Mouse (Mus musculus): Measurements from ENCODE around the gene Apoa4. TPM values are rescaled to one million over a fixed set of nuclear protein-coding genes. Genes with fewer than 3 reads are reported as not detected.

The Apoa4 gene
- polyA plus RNA-seq, 1 experiment from 2014 or later = not detected

DNA sequence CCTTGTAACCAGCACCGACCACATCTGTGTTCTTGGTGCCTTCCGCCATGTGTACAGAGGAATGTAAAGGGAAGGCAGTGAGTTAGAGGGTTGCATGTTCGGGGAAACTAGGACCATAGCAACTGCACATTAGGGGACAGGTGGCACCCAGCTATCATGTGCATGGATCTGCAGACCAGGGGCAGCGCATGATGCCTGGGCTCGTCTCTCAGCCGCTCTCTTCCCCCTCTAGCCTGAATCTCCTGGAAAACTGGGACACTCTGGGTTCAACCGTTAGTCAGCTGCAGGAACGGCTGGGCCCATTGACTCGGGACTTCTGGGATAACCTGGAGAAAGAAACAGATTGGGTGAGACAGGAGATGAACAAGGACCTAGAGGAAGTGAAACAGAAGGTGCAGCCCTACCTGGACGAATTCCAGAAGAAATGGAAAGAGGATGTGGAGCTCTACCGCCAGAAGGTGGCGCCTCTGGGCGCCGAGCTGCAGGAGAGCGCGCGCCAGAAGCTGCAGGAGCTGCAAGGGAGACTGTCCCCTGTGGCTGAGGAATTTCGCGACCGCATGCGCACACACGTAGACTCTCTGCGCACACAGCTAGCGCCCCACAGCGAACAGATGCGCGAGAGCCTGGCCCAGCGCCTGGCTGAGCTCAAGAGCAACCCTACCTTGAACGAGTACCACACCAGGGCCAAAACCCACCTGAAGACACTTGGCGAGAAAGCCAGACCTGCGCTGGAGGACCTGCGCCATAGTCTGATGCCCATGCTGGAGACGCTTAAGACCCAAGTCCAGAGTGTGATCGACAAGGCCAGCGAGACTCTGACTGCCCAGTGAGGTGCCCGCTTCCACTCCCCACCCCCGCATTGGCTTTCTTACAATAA is 10.7 kb upstream of the Apoa4 start:
- H3K4me3 ChIP-seq = peak overlapping the region; percentile 41
- no peak overlapping the region for H3K27ac ChIP-seq
- ATAC-seq (ENCODE audit: insufficient number of reproducible peaks, insufficient read depth, low FRiP score, low TSS enrichment) = peak; percentile 88
- peak overlapping the region; percentile 55 for H3K9ac ChIP-seq
- no peaks in the 10 kb centered on the region for H3K36me3 ChIP-seq
- peaks cover 7% of the 10 kb centered on the region; the same call in 1 of the 2 replicates for H3K4me1 ChIP-seq
- peak overlapping the region; percentile 72 for H3K4me2 ChIP-seq (replicated peaks)
- H3K9me3 ChIP-seq = no peaks in the 10 kb centered on the region
- WGBS = 14% methylated on average over 37 of the region's 37 CpGs
- no peaks in the 10 kb centered on the region for H3K27me3 ChIP-seq

DNA sequence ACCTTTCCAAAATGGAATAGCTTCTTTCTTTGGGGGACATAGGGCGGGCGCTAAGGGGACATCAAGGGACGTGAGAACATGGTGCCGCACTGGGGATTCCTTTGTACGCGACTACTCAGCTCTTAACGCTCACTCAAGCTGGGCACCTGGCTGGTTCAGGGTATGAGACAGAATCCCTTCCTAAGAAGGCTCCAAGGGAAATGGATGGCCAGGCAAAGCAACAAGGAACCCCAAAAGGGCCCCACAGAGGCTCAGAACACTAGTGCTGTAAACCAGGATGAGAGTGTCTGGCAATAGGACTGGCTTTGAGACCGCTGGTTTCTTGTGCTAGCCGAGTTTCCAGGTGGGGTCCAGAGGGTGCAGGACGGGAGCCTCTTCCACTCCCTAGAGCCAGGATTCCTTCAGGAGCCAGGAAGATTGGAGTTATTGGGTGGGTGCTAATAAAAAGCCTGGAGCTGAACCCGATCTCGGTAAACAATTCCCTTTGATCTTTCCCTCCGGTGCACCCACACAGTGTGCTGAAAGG is 10.0 kb upstream of the Apoa4 start:
- 21% methylated on average over 13 of the region's 13 CpGs for WGBS
- H3K27me3 ChIP-seq = no peaks in the 10 kb centered on the region
- H3K4me1 ChIP-seq = peaks cover 7% of the 10 kb centered on the region; the same call in 1 of the 2 replicates
- ATAC-seq (ENCODE audit: insufficient number of reproducible peaks, insufficient read depth, low FRiP score, low TSS enrichment) = no peak
- peak overlapping the region; percentile 72 for H3K4me2 ChIP-seq (replicated peaks)
- H3K27ac ChIP-seq = no peak overlapping the region
- no peaks in the 10 kb centered on the region for H3K9me3 ChIP-seq
- H3K9ac ChIP-seq = peak overlapping the region; percentile 55
- no peaks in the 10 kb centered on the region for H3K36me3 ChIP-seq
- peak overlapping the region; percentile 41 for H3K4me3 ChIP-seq

DNA sequence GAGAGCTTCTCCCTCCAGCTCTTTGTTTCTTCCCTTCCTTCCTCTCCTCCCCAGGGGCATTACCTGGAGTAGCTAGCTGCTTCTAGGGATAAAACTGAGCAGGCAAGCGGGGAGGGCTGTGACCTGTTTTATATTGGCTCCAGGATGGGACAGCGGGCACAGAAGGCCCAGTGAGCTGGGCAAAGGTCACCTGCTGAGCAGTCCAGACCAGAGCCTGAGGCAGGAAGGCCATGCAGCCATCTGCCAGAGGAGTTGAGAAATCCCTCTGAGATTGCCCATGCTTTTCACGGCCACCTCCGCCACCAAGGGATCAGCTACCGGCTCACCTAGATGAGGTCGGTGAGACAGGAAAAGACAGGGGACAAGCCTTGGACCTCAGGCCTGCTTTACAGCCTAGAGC is 5.3 kb upstream of the Apoa4 start:
- Histone ChIP-seq H3K9ac (no peak overlapping the region), H3K27ac (no peak overlapping the region), H3K9me3 (no peaks in the 10 kb centered on the region), H3K4me2 (replicated peaks) (no peak overlapping the region), H3K36me3 (no peaks in the 10 kb centered on the region), H3K27me3 (no peaks in the 10 kb centered on the region), H3K4me3 (no peak overlapping the region), H3K4me1 (peaks cover 7% of the 10 kb centered on the region; the same call in 1 of the 2 replicates)
- no peak for ATAC-seq (ENCODE audit: insufficient number of reproducible peaks, insufficient read depth, low FRiP score, low TSS enrichment)
- WGBS = 81% methylated on average over 6 of the region's 6 CpGs

DNA sequence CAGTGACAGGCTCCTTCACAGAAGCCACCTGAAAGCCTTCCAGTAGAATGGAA is 5.1 kb upstream of the Apoa4 start, which contains the start of gene Apoc3:
TSS of gene Apoc3 (minus strand) at position 41 of the 53 bp plus-strand sequence.
- ATAC-seq (ENCODE audit: insufficient number of reproducible peaks, insufficient read depth, low FRiP score, low TSS enrichment) = no peak
- Histone ChIP-seq H3K4me1 (peaks cover 5% of the 10 kb centered on the region; the same call in 1 of the 2 replicates), H3K4me3 (no peak within 1 kb of the TSS), H3K9ac (no peak within 1 kb of the TSS), H3K36me3 (no peaks in the 10 kb centered on the region), H3K9me3 (no peaks in the 10 kb centered on the region), H3K27ac (no peak within 1 kb of the TSS), H3K27me3 (no peaks in the 10 kb centered on the region), H3K4me2 (replicated peaks) (no peak within 1 kb of the TSS)

- no peak overlapping the region for H3K9ac ChIP-seq
- H3K27me3 ChIP-seq = no peaks in the 10 kb centered on the region
- no peak for ATAC-seq (ENCODE audit: insufficient number of reproducible peaks, insufficient read depth, low FRiP score, low TSS enrichment)
- peaks cover 3% of the 10 kb centered on the region; the same call in 1 of the 2 replicates for H3K4me1 ChIP-seq
- H3K4me2 ChIP-seq (replicated peaks) = no peak overlapping the region
- no peak overlapping the region for H3K27ac ChIP-seq
- H3K36me3 ChIP-seq = no peaks in the 10 kb centered on the region
- WGBS = 47% methylated on average over 4 of the region's 4 CpGs
- H3K9me3 ChIP-seq = no peaks in the 10 kb centered on the region
- H3K4me3 ChIP-seq = no peak overlapping the region
Observed at GRCm38 (mm10) chr9:46235649-46236048, 4.8 kb upstream of the Apoa4 start.

- WGBS = 85% methylated on average over 7 of the region's 7 CpGs
Observed at GRCm38 (mm10) chr9:46238850-46239249, 1.6 kb upstream of the Apoa4 start.

GRCm38 (mm10) chr9:46241818-46242217 is 1.3 kb downstream of the Apoa4 start:
- Histone ChIP-seq H3K4me3 (no peak overlapping the region), H3K36me3 (no peaks in the 10 kb centered on the region), H3K9ac (no peak overlapping the region), H3K4me1 (no peaks in the 10 kb centered on the region), H3K9me3 (no peaks in the 10 kb centered on the region), H3K27ac (no peak overlapping the region), H3K4me2 (replicated peaks) (no peak overlapping the region), H3K27me3 (no peaks in the 10 kb centered on the region)
- no peak for ATAC-seq (ENCODE audit: insufficient number of reproducible peaks, insufficient read depth, low FRiP score, low TSS enrichment)
- WGBS = 78% methylated on average over 2 of the region's 2 CpGs

More at GRCm38 (mm10) chr9:46238850-46239249, 1.6 kb upstream of the Apoa4 start:
- no peak overlapping the region for H3K4me3 ChIP-seq
- no peaks in the 10 kb centered on the region for H3K27me3 ChIP-seq
- H3K4me2 ChIP-seq (replicated peaks) = no peak overlapping the region
- H3K9me3 ChIP-seq = no peaks in the 10 kb centered on the region
- H3K4me1 ChIP-seq = no peaks in the 10 kb centered on the region
- no peak for ATAC-seq (ENCODE audit: insufficient number of reproducible peaks, insufficient read depth, low FRiP score, low TSS enrichment)
- H3K36me3 ChIP-seq = no peaks in the 10 kb centered on the region
- no peak overlapping the region for H3K27ac ChIP-seq
- H3K9ac ChIP-seq = no peak overlapping the region

DNA sequence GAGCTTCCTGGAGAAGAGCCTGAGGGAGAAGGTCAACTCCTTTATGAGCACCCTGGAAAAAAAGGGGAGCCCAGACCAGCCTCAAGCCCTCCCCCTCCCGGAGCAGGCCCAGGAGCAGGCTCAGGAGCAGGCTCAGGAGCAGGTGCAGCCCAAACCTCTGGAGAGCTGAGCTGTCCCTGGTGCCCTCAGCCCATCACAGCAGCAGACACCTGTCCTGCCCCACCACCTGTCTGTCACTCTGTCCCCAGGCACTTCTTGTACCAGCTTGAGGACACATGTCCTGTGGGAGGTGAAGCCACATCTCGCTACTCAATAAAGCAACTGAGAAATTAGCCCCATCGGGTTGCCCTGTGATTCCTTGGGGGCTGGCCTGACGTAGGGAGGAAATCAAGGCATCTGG is 2.6 kb downstream of the Apoa4 start:
- Histone ChIP-seq H3K27ac (no peak overlapping the region), H3K27me3 (no peaks in the 10 kb centered on the region), H3K4me2 (replicated peaks) (no peak overlapping the region), H3K9ac (no peak overlapping the region), H3K4me1 (no peaks in the 10 kb centered on the region), H3K4me3 (no peak overlapping the region), H3K36me3 (no peaks in the 10 kb centered on the region), H3K9me3 (no peaks in the 10 kb centered on the region)
- 55% methylated on average over 4 of the region's 4 CpGs for WGBS
- no peak for ATAC-seq (ENCODE audit: insufficient number of reproducible peaks, insufficient read depth, low FRiP score, low TSS enrichment)

GRCm38 (mm10) chr9:46243584-46243983 is 3.1 kb downstream of the Apoa4 start:
- Histone ChIP-seq H3K9me3 (no peaks in the 10 kb centered on the region), H3K4me2 (replicated peaks) (no peak overlapping the region), H3K4me3 (no peak overlapping the region), H3K36me3 (no peaks in the 10 kb centered on the region), H3K27ac (no peak overlapping the region), H3K9ac (no peak overlapping the region), H3K27me3 (no peaks in the 10 kb centered on the region), H3K4me1 (no peaks in the 10 kb centered on the region)
- ATAC-seq (ENCODE audit: insufficient number of reproducible peaks, insufficient read depth, low FRiP score, low TSS enrichment) = no peak
- 45% methylated on average over 8 of the region's 8 CpGs for WGBS

- Histone ChIP-seq H3K9me3 (no peaks in the 10 kb centered on the region), H3K4me2 (replicated peaks) (no peak overlapping the region), H3K36me3 (no peaks in the 10 kb centered on the region), H3K4me1 (no peaks in the 10 kb centered on the region), H3K9ac (no peak overlapping the region), H3K27me3 (no peaks in the 10 kb centered on the region), H3K4me3 (no peak overlapping the region), H3K27ac (no peak overlapping the region)
- no peak for ATAC-seq (ENCODE audit: insufficient number of reproducible peaks, insufficient read depth, low FRiP score, low TSS enrichment)
- WGBS = 25% methylated on average over 11 of the region's 11 CpGs
Observed at GRCm38 (mm10) chr9:46246752-46247324, 6.3 kb downstream of the Apoa4 start.

- no peaks in the 10 kb centered on the region for H3K4me1 ChIP-seq
- H3K27me3 ChIP-seq = peaks cover 4% of the 10 kb centered on the region; the same call in 1 of the 2 replicates
- no peaks in the 10 kb centered on the region for H3K9me3 ChIP-seq
- WGBS = 82% methylated on average over 7 of the region's 7 CpGs
- H3K9ac ChIP-seq = no peak overlapping the region
- no peak overlapping the region for H3K27ac ChIP-seq
- no peak overlapping the region for H3K4me3 ChIP-seq
- no peak for ATAC-seq (ENCODE audit: insufficient number of reproducible peaks, insufficient read depth, low FRiP score, low TSS enrichment)
- no peaks in the 10 kb centered on the region for H3K36me3 ChIP-seq
- no peak overlapping the region for H3K4me2 ChIP-seq (replicated peaks)
Observed at GRCm38 (mm10) chr9:46256177-46256576, 15.7 kb downstream of the Apoa4 start.

- H3K9ac ChIP-seq = no peak overlapping the region
- H3K9me3 ChIP-seq = no peaks in the 10 kb centered on the region
- peaks cover 4% of the 10 kb centered on the region; the same call in 1 of the 2 replicates for H3K27me3 ChIP-seq
- H3K27ac ChIP-seq = no peak overlapping the region
- H3K4me3 ChIP-seq = no peak overlapping the region
- H3K36me3 ChIP-seq = no peaks in the 10 kb centered on the region
- ATAC-seq (ENCODE audit: insufficient number of reproducible peaks, insufficient read depth, low FRiP score, low TSS enrichment) = no peak
- H3K4me1 ChIP-seq = no peaks in the 10 kb centered on the region
- WGBS = 88% methylated on average over 10 of the region's 10 CpGs
- H3K4me2 ChIP-seq (replicated peaks) = no peak overlapping the region
Observed at GRCm38 (mm10) chr9:46256658-46257385, 16.3 kb downstream of the Apoa4 start.

Data from embryonic facial prominence, embryonic 12.5 days (tissue).